Mouse (Mus musculus) heart, adult 2 months (tissue): ENCODE data around the gene Fam240a. TPM values are rescaled to one million over a fixed set of nuclear protein-coding genes. Genes with fewer than 3 reads are reported as not detected.

Experiments
- DNase-seq, 2 experiments: peaks; one replicate each; pipeline ENCODE4 v3.0.0; 2021
- H3K27ac ChIP-seq: fragments of 200-600 bp; 2 replicates; pipeline ENCODE4 v1.8.1; 2022
- H3K27me3 ChIP-seq: fragments of 200-500 bp; 2 replicates; pipeline ENCODE4 v1.6.1; 2012; ENCODE audit warnings: mild to moderate bottlenecking, low read length, inconsistent platforms, mixed read lengths; ENCODE audit not compliant: control insufficient read depth, insufficient read depth
- H3K36me3 ChIP-seq: fragments of 200-500 bp; 2 replicates; pipeline ENCODE4 v1.6.1; 2012; ENCODE audit warnings: low read length, inconsistent platforms; ENCODE audit not compliant: control insufficient read depth, insufficient read depth
- H3K4me1 ChIP-seq: fragments of 200-500 bp; 2 replicates; pipeline ENCODE4 v1.6.1; 2011; ENCODE audit warnings: low read length; ENCODE audit not compliant: control insufficient read depth, insufficient read depth
- H3K4me3 ChIP-seq: fragments of 200-600 bp; 2 replicates; pipeline ENCODE4 v1.8.1; 2022
- H3K79me2 ChIP-seq: fragments of 200-500 bp; replicated peaks from 2 replicates; pipeline ENCODE4 v1.6.1; 2012; ENCODE audit warnings: mild to moderate bottlenecking, inconsistent platforms, low read length, moderate library complexity, mixed read lengths; ENCODE audit not compliant: control insufficient read depth, insufficient read depth
- H3K9ac ChIP-seq: fragments of 200-500 bp; 2 replicates; pipeline ENCODE4 v1.6.1; 2012; ENCODE audit warnings: low read depth, mild to moderate bottlenecking, control low read depth, inconsistent platforms, low read length, mixed read lengths
- CTCF ChIP-seq: fragments of 200-600 bp; IDR thresholded peaks from 2 replicates; pipeline ENCODE4 v1.8.1; 2022; ENCODE audit warnings: antibody characterized with exemption, mild to moderate bottlenecking, moderate library complexity
- EP300 ChIP-seq: fragments of 200-500 bp; IDR thresholded peaks from 2 replicates; pipeline ENCODE4 v1.6.1; 2011; ENCODE audit warnings: low read depth, low read length, control low read depth; ENCODE audit not compliant: insufficient read depth
- POLR2A ChIP-seq: fragments of 200-500 bp; IDR thresholded peaks from 2 replicates; pipeline ENCODE4 v1.6.1; 2011; ENCODE audit warnings: mild to moderate bottlenecking, low read depth, low read length, control low read depth; ENCODE audit not compliant: insufficient read depth
- WGBS: fragments of 180-500 bp; shearing (Covaris S2); methylation state at CpG from one replicate; pipeline ENCODE4 v1.1.7; 2018; 5-methylcytosine and 5-hydroxymethylcytosine counted together
- intact Hi-C: fragments of 180-260 bp; cut with DNase I; formaldehyde crosslinking; loops from one replicate; pipeline ENCODE4 v1.15.1; 2025
- polyA plus RNA-seq: library from polyadenylated mRNA; depleted of rRNA; stranded (reverse); fragments of >200 nt; gene quantifications from 2 replicates; pipeline ENCODE4 v1.2.3, GENCODE M21; 2012
- total RNA-seq, 2 experiments: library from RNA; stranded (reverse); gene quantifications; 2 replicates each; pipeline ENCODE4 v1.2.3; 2021

Gene Fam240a
- total and polyA plus RNA-seq, 3 experiments = not detected

GRCm38 (mm10) chr9:110920665-110921419, 4.2 kb upstream of the Fam240a start:
- no peaks in the 10 kb centered on the region for H3K79me2 ChIP-seq
- no peak overlapping the region for H3K4me3 ChIP-seq
- intact Hi-C loops = loop anchor here (2.0 to 5.0 kb wide), 2 partner anchors 40 to 76 kb away; partner anchors contain the start of gene Tmie
- WGBS = 55% methylated on average over 15 of the region's 15 CpGs
- no peaks in the 10 kb centered on the region for H3K27me3 ChIP-seq
- no peak overlapping the region; the same call in 1 of the 2 replicates for H3K9ac ChIP-seq
- no peaks in the 10 kb centered on the region for H3K36me3 ChIP-seq
- peak; percentile 36 to 46 for DNase-seq
- H3K27ac ChIP-seq = peak overlapping the region; percentile 81
- H3K4me1 ChIP-seq = peaks cover 1% of the 10 kb centered on the region
- TF ChIP-seq EP300 = 0 out of 2 replicates have a peak, but pooled peaks have one; percentile 45
- no peak for TF ChIP-seq CTCF

- H3K27ac ChIP-seq = no peak overlapping the region
- H3K9ac ChIP-seq = no peak overlapping the region
- intact Hi-C loops = no loop called here
- H3K27me3 ChIP-seq = no peaks in the 10 kb centered on the region
- 39% methylated on average over 8 of the region's 8 CpGs for WGBS
- no peak for DNase-seq
- no peaks in the 10 kb centered on the region; the same call in 1 of the 2 replicates for H3K4me1 ChIP-seq
- no peak for TF ChIP-seq POLR2A
- TF ChIP-seq CTCF = no peak
- H3K4me3 ChIP-seq = no peak overlapping the region
- H3K79me2 ChIP-seq = no peaks in the 10 kb centered on the region
- H3K36me3 ChIP-seq = no peaks in the 10 kb centered on the region
Measured at GRCm38 (mm10) chr9:110915466-110915865, 1.2 kb downstream of the Fam240a start.

- 60% methylated on average over 21 of the region's 21 CpGs for WGBS
- Histone ChIP-seq H3K27ac (no peak overlapping the region), H3K4me1 (no peaks in the 10 kb centered on the region), H3K79me2 (no peaks in the 10 kb centered on the region), H3K9ac (no peak overlapping the region), H3K36me3 (no peaks in the 10 kb centered on the region), H3K4me3 (no peak overlapping the region), H3K27me3 (no peaks in the 10 kb centered on the region)
- TF ChIP-seq CTCF = no peak
- TF ChIP-seq POLR2A = no peak
- TF ChIP-seq EP300 = no peak
- intact Hi-C loops = no loop called here
- DNase-seq = no peak
Measured at GRCm38 (mm10) chr9:110914631-110915236, 1.9 kb downstream of the Fam240a start.

- TF ChIP-seq EP300 (no peak), POLR2A (no peak), CTCF (no peak)
- Histone ChIP-seq H3K36me3 (no peaks in the 10 kb centered on the region), H3K4me1 (no peaks in the 10 kb centered on the region), H3K27ac (no peak overlapping the region), H3K4me3 (no peak overlapping the region), H3K79me2 (no peaks in the 10 kb centered on the region), H3K9ac (no peak overlapping the region), H3K27me3 (no peaks in the 10 kb centered on the region)
- 54% methylated on average over 6 of the region's 6 CpGs for WGBS
- intact Hi-C loops = no loop called here
- peak in 1 of 2 experiments; percentile 2 for DNase-seq
Measured at GRCm38 (mm10) chr9:110909371-110909967, 7.2 kb downstream of the Fam240a start.

- intact Hi-C loops = no loop called here
- H3K79me2 ChIP-seq = no peaks in the 10 kb centered on the region
- no peak for TF ChIP-seq EP300
- TF ChIP-seq POLR2A = no peak
- no peak for TF ChIP-seq CTCF
Measured at GRCm38 (mm10) chr9:110908631-110909016, 8.0 kb downstream of the Fam240a start.

More at GRCm38 (mm10) chr9:110908631-110909016, 8.0 kb downstream of the Fam240a start:
- Histone ChIP-seq H3K9ac (no peak overlapping the region), H3K27ac (no peak overlapping the region), H3K4me3 (no peak overlapping the region), H3K36me3 (no peaks in the 10 kb centered on the region), H3K4me1 (no peaks in the 10 kb centered on the region), H3K27me3 (no peaks in the 10 kb centered on the region)
- 95% methylated on average over 3 of the region's 3 CpGs for WGBS
- DNase-seq = no peak
